Mouse (Mus musculus) stomach, postnatal 0 days (tissue): ENCODE measurements around the gene Dcbld2. TPM values are rescaled to one million over a fixed set of nuclear protein-coding genes. Genes with fewer than 3 reads are reported as not detected.

ENCODE experiments used
- ATAC-seq: fragments of 200-750 bp; cut with Nextera tagmentation; 2 replicates; pipeline ENCODE4 v1.8.0; 2017; ENCODE audit not compliant: low FRiP score, low TSS enrichment
- DNase-seq: peaks from one replicate; pipeline ENCODE4 v3.0.0-alpha.2; 2016; ENCODE audit warnings: low spot score
- H3K27ac ChIP-seq: fragments of 300-500 bp; sonication (generic); replicated peaks from 2 replicates; pipeline ENCODE4 v1.5.1; 2014; ENCODE audit warnings: mild to moderate bottlenecking, control low read depth
- H3K27me3 ChIP-seq: fragments of 300-500 bp; sonication (generic); 2 replicates; pipeline ENCODE4 v1.6.1; 2014; ENCODE audit warnings: low read length; ENCODE audit not compliant: control insufficient read depth, insufficient read depth
- H3K36me3 ChIP-seq: fragments of 300-500 bp; sonication (generic); 2 replicates; pipeline ENCODE4 v1.6.1; 2014; ENCODE audit warnings: low read length, mixed read lengths; ENCODE audit not compliant: control insufficient read depth, insufficient read depth
- H3K4me1 ChIP-seq: fragments of 300-500 bp; sonication (generic); replicated peaks from 2 replicates; pipeline ENCODE4 v1.6.1; 2014; ENCODE audit warnings: antibody characterized with exemption; ENCODE audit not compliant: control insufficient read depth, insufficient read depth
- H3K4me2 ChIP-seq: fragments of 300-500 bp; sonication (generic); replicated peaks from 2 replicates; pipeline ENCODE4 v1.6.1; 2014; ENCODE audit warnings: low read depth, mild to moderate bottlenecking, control low read depth, moderate library complexity
- H3K4me3 ChIP-seq: fragments of 300-500 bp; sonication (generic); 2 replicates; pipeline ENCODE4 v1.5.1; 2014; ENCODE audit warnings: low read depth, low read length, control low read depth
- H3K9ac ChIP-seq: fragments of 300-500 bp; sonication (generic); 2 replicates; pipeline ENCODE4 v1.6.1; 2014; ENCODE audit warnings: mild to moderate bottlenecking, low read length, control low read depth, mixed read lengths
- H3K9me3 ChIP-seq: fragments of 300-500 bp; sonication (generic); 2 replicates; pipeline ENCODE4 v1.6.1; 2016; ENCODE audit warnings: low read length; ENCODE audit not compliant: control insufficient read depth
- CTCF ChIP-seq: IDR thresholded peaks from 2 replicates; pipeline ENCODE4 v1.5.1; 2016; ENCODE audit warnings: antibody characterized with exemption, low read depth, mild to moderate bottlenecking, moderate library complexity
- EP300 ChIP-seq: optimal IDR thresholded peaks from 2 replicates; pipeline ENCODE3; 2016; ENCODE audit warnings: antibody characterized with exemption
- WGBS: fragments of 180-500 bp; shearing (Covaris S2); extraction: QIAGEN DNeasy Blood & Tissue Kit; methylation state at CpG from one replicate; pipeline ENCODE4 v1.1.7; 2014; 5-methylcytosine and 5-hydroxymethylcytosine counted together
- polyA plus RNA-seq: library from polyadenylated mRNA; unstranded; fragments of >200 nt; fragmentation: Nextera tagmentation; extraction: Ambion mirVana; gene quantifications from 2 replicates; pipeline ENCODE4 v1.2.1, GENCODE M21; 2015

The Dcbld2 gene
- polyA plus RNA-seq, 1 experiment from 2014 or later = 3.7 TPM

DNA sequence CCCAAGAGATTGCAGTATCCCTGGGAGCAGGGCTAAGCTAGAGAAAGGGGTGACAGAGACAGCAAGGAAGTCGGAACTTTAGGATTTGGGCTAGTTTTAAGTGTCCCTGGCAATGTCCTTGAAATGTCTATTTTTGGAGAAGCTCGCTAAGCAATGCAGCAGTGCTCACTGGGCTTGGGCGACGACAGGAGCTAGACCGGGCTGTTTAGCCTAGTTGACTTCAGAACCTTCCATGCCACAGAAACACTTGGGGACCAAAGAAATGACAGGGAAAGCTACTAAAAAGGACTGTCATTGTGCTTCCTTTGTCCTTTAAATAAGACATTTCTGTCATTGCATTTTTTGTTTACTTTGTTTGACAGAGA is 73.6 kb downstream of the Dcbld2 start:
- no peak overlapping the region for H3K4me3 ChIP-seq
- no peak overlapping the region for H3K9ac ChIP-seq
- WGBS = 63% methylated on average over 5 of the region's 5 CpGs
- 0 out of 2 replicates have a peak, but pooled peaks cover 5% of the 10 kb centered on the region for H3K36me3 ChIP-seq
- no peaks in the 10 kb centered on the region for H3K27me3 ChIP-seq
- no peak overlapping the region; the same call in 1 of the 2 replicates for H3K27ac ChIP-seq
- H3K4me1 ChIP-seq = no peaks in the 10 kb centered on the region
- ATAC-seq = no peak
- TF ChIP-seq EP300 (no peak), CTCF (no peak)
- H3K9me3 ChIP-seq = no peaks in the 10 kb centered on the region
- no peak for DNase-seq
- H3K4me2 ChIP-seq = no peak overlapping the region

DNA sequence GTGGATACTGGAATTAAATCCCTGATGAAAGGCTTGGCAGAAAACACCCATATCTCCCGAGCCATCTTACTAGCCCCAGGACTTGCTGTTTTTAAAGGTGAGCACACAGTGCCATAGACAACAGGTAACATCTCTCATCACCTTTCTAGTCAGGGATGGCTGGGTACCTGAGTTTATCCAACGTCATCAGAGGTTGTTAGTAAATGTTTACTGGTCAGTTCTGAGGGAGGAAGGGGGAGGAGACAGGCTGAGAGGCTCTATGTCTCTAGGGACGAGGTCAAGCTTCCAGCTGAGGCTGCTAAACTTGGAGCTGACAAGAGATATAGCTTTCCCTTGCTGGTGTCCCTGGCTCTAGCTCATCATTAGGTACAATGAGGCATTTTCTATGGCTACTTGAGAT is 74.1 kb downstream of the Dcbld2 start:
- H3K4me3 ChIP-seq = no peak overlapping the region
- H3K4me1 ChIP-seq = no peaks in the 10 kb centered on the region
- 0 out of 2 replicates have a peak, but pooled peaks cover 5% of the 10 kb centered on the region for H3K36me3 ChIP-seq
- no peaks in the 10 kb centered on the region for H3K9me3 ChIP-seq
- no peak for DNase-seq
- WGBS = 41% methylated on average over 3 of the region's 3 CpGs
- no peak overlapping the region for H3K9ac ChIP-seq
- no peak overlapping the region; the same call in 1 of the 2 replicates for H3K27ac ChIP-seq
- TF ChIP-seq EP300 (no peak), CTCF (no peak)
- no peak for ATAC-seq
- no peaks in the 10 kb centered on the region for H3K27me3 ChIP-seq
- H3K4me2 ChIP-seq = no peak overlapping the region

DNA sequence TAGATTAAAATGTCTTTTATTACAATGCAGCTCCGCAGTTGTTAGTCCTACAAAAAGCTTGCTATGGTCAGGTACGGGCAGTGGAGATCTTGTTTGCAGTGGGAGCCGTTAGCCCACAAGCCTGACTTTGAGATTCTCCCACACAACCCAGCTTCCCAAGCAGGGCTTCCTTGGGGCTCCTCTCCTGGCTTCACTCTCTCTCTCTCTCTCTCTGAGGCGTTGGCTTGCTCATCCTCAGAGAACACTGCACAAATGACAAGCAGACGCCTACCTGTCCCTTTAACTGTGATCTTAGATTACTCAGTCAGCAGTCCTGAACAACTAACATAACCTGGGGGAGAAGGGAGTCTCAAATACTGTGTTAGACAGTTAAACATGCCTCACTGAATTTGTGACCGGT is 79.6 kb downstream of the Dcbld2 start:
- no peaks in the 10 kb centered on the region for H3K4me1 ChIP-seq
- no peak for DNase-seq
- no peak for ATAC-seq
- H3K9ac ChIP-seq = no peak overlapping the region
- no peaks in the 10 kb centered on the region for H3K9me3 ChIP-seq
- H3K27ac ChIP-seq = no peak overlapping the region
- H3K27me3 ChIP-seq = no peaks in the 10 kb centered on the region
- H3K4me2 ChIP-seq = no peak overlapping the region
- no peak for TF ChIP-seq CTCF
- no peak for TF ChIP-seq EP300
- 90% methylated on average over 6 of the region's 6 CpGs for WGBS
- 0 out of 2 replicates have a peak, but pooled peaks cover 2% of the 10 kb centered on the region for H3K36me3 ChIP-seq
- no peak overlapping the region for H3K4me3 ChIP-seq

DNA sequence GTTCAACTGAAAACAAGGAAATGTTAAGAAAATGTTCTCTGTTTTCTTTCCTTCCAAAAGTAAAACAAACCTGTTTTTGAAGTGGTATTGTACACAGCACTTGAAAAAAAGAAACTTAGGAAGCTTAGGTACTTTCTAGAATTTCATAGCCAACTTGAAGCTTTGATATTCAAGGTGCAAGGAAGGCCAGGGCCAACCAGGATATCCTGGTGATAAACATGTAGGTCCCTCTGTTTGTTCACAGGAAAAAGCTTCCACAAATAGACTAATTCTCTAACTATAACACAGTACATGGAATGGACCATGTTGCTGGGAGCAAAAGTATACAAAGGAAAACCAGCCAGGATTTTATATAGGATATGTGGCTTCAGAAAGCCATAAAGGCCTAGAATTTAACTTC is 88.5 kb downstream of the Dcbld2 start:
- 0 out of 2 replicates have a peak, but pooled peaks cover 3% of the 10 kb centered on the region for H3K4me1 ChIP-seq
- TF ChIP-seq CTCF (no peak), EP300 (no peak)
- no peak for ATAC-seq

DNA sequence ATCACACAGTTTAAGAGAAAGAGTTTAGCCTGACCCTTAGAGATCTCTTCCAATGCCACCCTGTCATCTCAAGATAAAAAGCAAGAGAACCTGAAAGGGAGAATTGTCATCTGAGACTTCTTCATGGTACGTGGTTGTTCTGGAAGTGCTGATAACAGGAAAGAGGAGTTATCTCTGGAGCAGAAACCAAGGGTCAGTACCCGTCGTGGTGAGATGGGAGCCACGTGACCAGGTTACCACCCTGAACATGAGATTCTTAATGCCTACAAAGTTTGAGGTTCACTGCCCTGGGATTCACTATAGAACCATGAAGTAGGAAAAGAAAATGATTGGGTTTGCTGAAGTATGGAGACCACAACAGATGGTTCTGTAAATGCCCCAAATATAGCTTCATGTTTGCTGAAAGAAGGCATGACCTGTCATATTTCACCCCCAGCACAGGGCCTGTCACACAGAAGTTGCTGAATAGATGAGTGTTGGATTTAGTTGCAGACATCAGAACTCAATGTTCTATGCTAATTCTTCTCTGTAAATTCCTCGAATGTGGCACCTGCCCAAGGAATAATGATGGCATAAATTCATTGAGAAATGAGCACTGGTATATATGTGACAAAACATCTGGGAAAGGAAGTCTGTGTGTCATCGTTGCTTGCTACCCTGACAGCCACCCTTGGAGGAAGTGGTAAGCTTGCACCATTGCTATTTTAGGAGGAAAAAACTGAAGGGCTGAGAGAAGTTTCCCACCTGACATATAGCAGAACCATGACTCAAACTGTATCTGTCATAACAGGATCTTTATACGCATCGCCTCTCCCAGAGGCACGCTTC is 89.9 kb downstream of the Dcbld2 start:
- no peak overlapping the region for H3K9ac ChIP-seq
- no peak overlapping the region for H3K4me2 ChIP-seq
- TF ChIP-seq EP300 = no peak
- TF ChIP-seq CTCF = no peak
- no peaks in the 10 kb centered on the region for H3K27me3 ChIP-seq
- WGBS = 55% methylated on average over 9 of the region's 9 CpGs
- DNase-seq (no peak), ATAC-seq (peak; percentile 16; the same call in 1 of the 2 replicates)
- H3K9me3 ChIP-seq = no peaks in the 10 kb centered on the region
- H3K4me3 ChIP-seq = no peak overlapping the region
- H3K4me1 ChIP-seq = 0 out of 2 replicates have a peak, but pooled peaks cover 3% of the 10 kb centered on the region
- no peak overlapping the region for H3K27ac ChIP-seq
- H3K36me3 ChIP-seq = no peaks in the 10 kb centered on the region

More for the DNA sequence above, 88.5 kb downstream of the Dcbld2 start:
- no peak for DNase-seq
- no peaks in the 10 kb centered on the region for H3K27me3 ChIP-seq
- no peak overlapping the region for H3K9ac ChIP-seq
- H3K4me2 ChIP-seq = no peak overlapping the region
- H3K36me3 ChIP-seq = no peaks in the 10 kb centered on the region
- H3K27ac ChIP-seq = no peak overlapping the region
- no peak overlapping the region for H3K4me3 ChIP-seq
- no peaks in the 10 kb centered on the region for H3K9me3 ChIP-seq

DNA sequence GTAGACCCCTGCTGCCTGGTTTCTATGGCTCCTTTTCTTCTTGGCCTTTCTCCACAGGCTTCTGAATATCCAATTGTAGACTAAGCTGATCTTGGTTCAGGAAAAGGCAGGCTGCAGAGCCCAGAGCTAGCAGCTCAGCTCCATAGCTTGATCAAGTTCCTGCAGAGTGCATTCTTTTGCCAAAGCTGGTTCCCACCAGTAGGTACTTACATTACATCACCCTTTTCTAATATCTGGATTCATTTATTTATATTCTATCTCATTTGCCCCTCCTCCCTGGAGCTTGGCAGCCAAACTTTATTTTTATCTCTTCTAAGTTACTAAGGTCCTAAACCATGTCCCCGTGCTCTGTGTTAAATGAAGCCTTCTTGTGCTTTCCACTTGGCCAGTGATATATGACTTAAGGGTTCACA is 90.9 kb downstream of the Dcbld2 start:
- H3K9ac ChIP-seq = no peak overlapping the region
- H3K27ac ChIP-seq = no peak overlapping the region
- TF ChIP-seq EP300 (no peak), CTCF (no peak)
- no peaks in the 10 kb centered on the region for H3K36me3 ChIP-seq
- WGBS = 36% methylated on average over 1 of the region's 1 CpGs
- H3K4me1 ChIP-seq = 0 out of 2 replicates have a peak, but pooled peaks cover 3% of the 10 kb centered on the region
- H3K4me2 ChIP-seq = no peak overlapping the region
- ATAC-seq = no peak
- DNase-seq = no peak
- H3K27me3 ChIP-seq = no peaks in the 10 kb centered on the region
- H3K4me3 ChIP-seq = no peak overlapping the region
- no peaks in the 10 kb centered on the region for H3K9me3 ChIP-seq
